Mouse (Mus musculus): ENCODE data around the gene Olfr777. TPM values are rescaled to one million over a fixed set of nuclear protein-coding genes. Genes with fewer than 3 reads are reported as not detected.
"Not testable (repeated sequence)": the region's sequence is repeated elsewhere in the genome, so short reads cannot be mapped to it uniquely, and the experiment has no call there.

Gene Olfr777
- not detected in 2 replicates for polyA plus RNA-seq (2015; fragmentation: Nextera tagmentation; extraction: Ambion mirVana)

DNA sequence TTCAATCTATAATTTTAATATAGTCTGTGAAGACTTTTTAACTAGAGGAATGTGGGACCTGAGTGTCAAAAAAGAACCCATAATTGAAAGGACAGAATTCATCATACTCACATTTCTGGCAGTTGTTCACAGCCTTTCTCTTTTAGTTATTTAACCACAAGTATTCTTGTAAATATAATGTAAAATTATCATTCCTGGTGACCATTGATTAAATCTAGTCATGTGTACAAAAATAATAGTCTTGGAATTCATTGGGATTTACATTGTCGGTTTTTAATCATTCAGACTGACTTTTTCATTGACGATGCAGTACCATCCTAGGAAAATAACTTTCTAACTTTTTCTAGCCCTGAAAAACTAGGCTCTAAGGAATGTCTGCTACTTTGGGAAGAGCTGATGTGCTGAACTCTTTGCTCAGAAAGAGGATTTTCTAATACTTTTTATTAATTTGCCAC lies at the start of gene Olfr777:
TSS of gene Olfr777 (minus strand) at position 405 of the 455 bp plus-strand sequence.
- WGBS, result 93% methylated on average over 2 of the region's 2 CpGs
- Histone ChIP-seq H3K4me2 (replicated peaks) (no peak within 1 kb of the TSS), H3K36me3 (no peaks in the 10 kb centered on the region), H3K9ac (replicated peaks) (no peak within 1 kb of the TSS), H3K4me3 (replicated peaks) (no peak within 1 kb of the TSS), H3K4me1 (replicated peaks) (no peaks in the 10 kb centered on the region), H3K27ac (no peak within 1 kb of the TSS), H3K27me3 (no peaks in the 10 kb centered on the region), H3K9me3 (no peaks in the 10 kb centered on the region)
- ATAC-seq, result no peak

GRCm38 (mm10) chr10:129317817-129318216 lies 46.5 kb upstream of the Olfr777 start, which contains the start of gene Olfr780:
Gene Olfr780, plus strand, starts transcription at chr10:129318117.
- Histone ChIP-seq H3K4me1 (replicated peaks) (no peaks in the 10 kb centered on the region), H3K27ac (no peak within 1 kb of the TSS), H3K9ac (replicated peaks) (no peak within 1 kb of the TSS), H3K4me3 (replicated peaks) (no peak within 1 kb of the TSS), H3K36me3 (no peaks in the 10 kb centered on the region), H3K4me2 (replicated peaks) (no peak within 1 kb of the TSS), H3K27me3 (no peaks in the 10 kb centered on the region), H3K9me3 (no peaks in the 10 kb centered on the region)
- no peak for ATAC-seq
- WGBS, result 93% methylated on average over 3 of the region's 3 CpGs

DNA sequence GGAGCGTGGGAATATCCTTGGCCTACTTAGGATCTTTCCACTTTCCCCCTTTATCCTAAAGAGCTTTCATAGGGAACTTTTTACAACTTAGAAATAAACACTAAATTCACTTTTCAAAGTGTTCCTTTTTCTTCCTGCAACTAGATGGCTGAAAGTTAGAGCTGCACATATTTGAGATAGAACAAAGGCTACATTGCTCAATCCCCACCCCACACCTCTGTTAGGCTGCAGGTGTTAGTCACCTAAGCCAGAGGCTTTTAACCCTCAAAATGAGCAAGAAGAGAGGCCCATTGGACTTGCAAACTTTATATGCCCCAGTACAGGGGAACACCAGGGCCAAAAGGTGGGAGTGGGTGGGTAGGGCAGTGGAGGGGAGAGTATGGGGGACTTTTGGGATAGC lies 42.2 kb upstream of the Olfr777 start:
- ATAC-seq; H3K4me3 ChIP-seq (replicated peaks); H3K27me3 ChIP-seq; H3K36me3 ChIP-seq; H3K27ac ChIP-seq; H3K4me2 ChIP-seq (replicated peaks); H3K9ac ChIP-seq (replicated peaks); H3K9me3 ChIP-seq; H3K4me1 ChIP-seq (replicated peaks): not testable (repeated sequence)
- WGBS, result no CpG with 5 or more reads among the region's 1 CpGs

DNA sequence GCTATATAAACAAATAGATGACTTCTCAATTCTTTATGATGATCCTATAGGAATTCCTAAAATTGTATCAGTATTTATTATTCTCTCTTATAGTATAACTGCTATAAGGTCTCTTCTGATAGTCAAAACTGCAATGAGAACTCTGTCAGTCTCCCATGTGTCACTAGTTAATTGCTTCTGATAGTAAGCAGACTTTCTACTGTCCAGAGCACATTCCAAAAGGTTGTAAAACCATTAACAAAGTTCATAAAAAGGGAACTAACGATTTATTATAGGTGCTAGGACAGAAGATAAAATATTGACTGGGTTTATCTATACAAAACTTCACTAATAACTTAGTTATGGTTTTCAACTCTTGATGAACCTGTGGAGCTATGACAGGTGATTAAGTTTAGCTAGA lies 41.7 kb upstream of the Olfr777 start:
- not testable (repeated sequence) for H3K27me3 ChIP-seq; H3K4me2 ChIP-seq (replicated peaks); H3K9me3 ChIP-seq; H3K36me3 ChIP-seq; H3K9ac ChIP-seq (replicated peaks); H3K27ac ChIP-seq; H3K4me1 ChIP-seq (replicated peaks); ATAC-seq; H3K4me3 ChIP-seq (replicated peaks)
- 63% methylated on average over 1 of the region's 1 CpGs for WGBS

DNA sequence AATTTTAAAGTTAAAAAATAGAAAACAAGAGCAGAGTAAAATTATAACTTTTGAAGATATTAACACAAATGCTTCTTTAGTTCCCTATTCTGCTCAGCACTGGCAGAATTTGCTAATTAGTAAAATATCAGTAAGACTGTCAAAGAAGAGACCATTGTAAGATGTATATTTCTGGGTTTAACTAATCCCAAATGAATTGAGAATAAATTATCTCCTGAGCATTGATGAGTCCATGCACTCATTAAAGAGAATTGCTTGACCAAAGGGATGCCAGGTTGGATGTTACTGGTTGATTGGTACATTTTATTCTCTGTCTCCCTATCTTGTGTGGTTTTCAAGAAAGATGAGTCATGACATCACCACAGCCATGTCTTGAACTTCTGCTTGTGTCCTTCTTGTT lies 12.5 kb downstream of the Olfr777 start, which contains the start of gene Olfr776:
TSS of gene Olfr776 (plus strand) at position 301 of the 400 bp plus-strand sequence.
- Histone ChIP-seq H3K36me3 (no peaks in the 10 kb centered on the region), H3K27me3 (no peaks in the 10 kb centered on the region), H3K4me3 (replicated peaks) (no peak within 1 kb of the TSS), H3K4me1 (replicated peaks) (no peaks in the 10 kb centered on the region), H3K9me3 (no peaks in the 10 kb centered on the region), H3K27ac (no peak within 1 kb of the TSS), H3K4me2 (replicated peaks) (no peak within 1 kb of the TSS), H3K9ac (replicated peaks) (no peak within 1 kb of the TSS)
- no peak for ATAC-seq

- Histone ChIP-seq H3K4me2 (replicated peaks) (no peak within 1 kb of the TSS), H3K27ac (no peak within 1 kb of the TSS), H3K9ac (replicated peaks) (no peak within 1 kb of the TSS), H3K9me3 (no peaks in the 10 kb centered on the region), H3K27me3 (no peaks in the 10 kb centered on the region), H3K4me3 (replicated peaks) (no peak within 1 kb of the TSS), H3K36me3 (no peaks in the 10 kb centered on the region), H3K4me1 (replicated peaks) (no peaks in the 10 kb centered on the region)
- no peak for ATAC-seq
- 76% methylated on average over 3 of the region's 3 CpGs for WGBS
Measured at GRCm38 (mm10) chr10:129248112-129248511, 23.2 kb downstream of the Olfr777 start, which contains the start of gene Olfr775. Gene Olfr775, plus strand, starts transcription at chr10:129248412.

DNA sequence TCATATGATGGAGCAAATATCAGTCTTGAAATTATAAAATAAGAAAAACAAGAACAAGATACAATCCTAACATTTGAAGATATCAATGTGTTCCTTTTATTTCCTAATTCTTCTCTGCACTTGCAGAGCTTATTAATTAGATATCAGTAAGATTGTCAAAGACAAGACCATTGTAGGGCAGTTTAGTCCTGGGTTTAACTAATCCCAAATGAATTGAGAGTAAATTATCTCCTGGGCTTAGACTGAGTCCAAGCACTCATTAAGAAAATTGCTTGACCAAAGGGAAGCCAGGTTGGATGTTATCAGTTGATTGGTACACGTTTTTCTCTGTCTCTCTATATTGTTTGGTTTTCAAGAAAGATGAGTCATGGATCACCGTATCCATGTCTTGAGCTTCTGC lies 35.4 kb downstream of the Olfr777 start, which contains the start of gene Olfr774:
TSS of gene Olfr774 (plus strand) at position 301 of the 400 bp plus-strand sequence.
- Histone ChIP-seq H3K4me1 (replicated peaks) (no peaks in the 10 kb centered on the region), H3K36me3 (no peaks in the 10 kb centered on the region), H3K4me2 (replicated peaks) (no peak within 1 kb of the TSS), H3K4me3 (replicated peaks) (no peak within 1 kb of the TSS), H3K27me3 (no peaks in the 10 kb centered on the region), H3K9ac (replicated peaks) (no peak within 1 kb of the TSS), H3K27ac (no peak within 1 kb of the TSS), H3K9me3 (no peaks in the 10 kb centered on the region)
- ATAC-seq, result no peak
- 71% methylated on average over 2 of the region's 2 CpGs for WGBS

GRCm38 (mm10) chr10:129230737-129231136 lies 40.5 kb downstream of the Olfr777 start:
- Histone ChIP-seq H3K4me3 (replicated peaks) (no peak overlapping the region), H3K27ac (no peak overlapping the region), H3K9ac (replicated peaks) (no peak overlapping the region), H3K9me3 (no peaks in the 10 kb centered on the region), H3K4me2 (replicated peaks) (no peak overlapping the region), H3K4me1 (replicated peaks) (no peaks in the 10 kb centered on the region), H3K27me3 (no peaks in the 10 kb centered on the region), H3K36me3 (no peaks in the 10 kb centered on the region)
- ATAC-seq, result no peak
- WGBS, result 93% methylated on average over 1 of the region's 1 CpGs

Other genes with a start within 250 kb of the Olfr777 start
- not detected in 2 replicates for gene Olfr764-ps1, start 231.6 kb downstream of the Olfr777 start, polyA plus RNA-seq (2015; fragmentation: Nextera tagmentation; extraction: Ambion mirVana)
- gene Olfr765, start 221.5 kb downstream of the Olfr777 start, polyA plus RNA-seq (2015; fragmentation: Nextera tagmentation; extraction: Ambion mirVana), result not detected in 2 replicates
- not detected in 2 replicates for gene Olfr766-ps1, start 202.5 kb downstream of the Olfr777 start, polyA plus RNA-seq (2015; fragmentation: Nextera tagmentation; extraction: Ambion mirVana)
- gene Olfr767, start 188.6 kb downstream of the Olfr777 start, polyA plus RNA-seq (2015; fragmentation: Nextera tagmentation; extraction: Ambion mirVana), result not detected in 2 replicates
- gene Olfr768, start 172.1 kb downstream of the Olfr777 start, polyA plus RNA-seq (2015; fragmentation: Nextera tagmentation; extraction: Ambion mirVana), result not detected in 2 replicates
- gene Olfr769, start 153.6 kb downstream of the Olfr777 start, polyA plus RNA-seq (2015; fragmentation: Nextera tagmentation; extraction: Ambion mirVana), result not detected in 2 replicates
- not detected in 2 replicates for gene Olfr770, start 132.5 kb downstream of the Olfr777 start, polyA plus RNA-seq (2015; fragmentation: Nextera tagmentation; extraction: Ambion mirVana)
- not detected in 2 replicates for gene Olfr771, start 106.7 kb downstream of the Olfr777 start, polyA plus RNA-seq (2015; fragmentation: Nextera tagmentation; extraction: Ambion mirVana)
- gene Olfr772, start 93.6 kb downstream of the Olfr777 start, polyA plus RNA-seq (2015; fragmentation: Nextera tagmentation; extraction: Ambion mirVana), result not detected in 2 replicates
- not detected in 2 replicates for gene Olfr773, start 84.1 kb downstream of the Olfr777 start, polyA plus RNA-seq (2015; fragmentation: Nextera tagmentation; extraction: Ambion mirVana)
- gene Olfr774, start 35.3 kb downstream of the Olfr777 start, polyA plus RNA-seq (2015; fragmentation: Nextera tagmentation; extraction: Ambion mirVana), result not detected in 2 replicates
- not detected in 2 replicates for gene Olfr775, start 23.1 kb downstream of the Olfr777 start, polyA plus RNA-seq (2015; fragmentation: Nextera tagmentation; extraction: Ambion mirVana)
- not detected in 2 replicates for gene Olfr776, start 12.4 kb downstream of the Olfr777 start, polyA plus RNA-seq (2015; fragmentation: Nextera tagmentation; extraction: Ambion mirVana)
- not detected in 2 replicates for gene Olfr780, start 46.6 kb upstream of the Olfr777 start, polyA plus RNA-seq (2015; fragmentation: Nextera tagmentation; extraction: Ambion mirVana)
- not detected in 2 replicates for gene Olfr781, start 57.4 kb upstream of the Olfr777 start, polyA plus RNA-seq (2015; fragmentation: Nextera tagmentation; extraction: Ambion mirVana)
- gene Olfr782, start 77.4 kb upstream of the Olfr777 start, polyA plus RNA-seq (2015; fragmentation: Nextera tagmentation; extraction: Ambion mirVana), result not detected in 2 replicates
- 0.08 TPM in 1 of 2 replicates, not detected in the other for gene Olfr784, start 112.6 kb upstream of the Olfr777 start, polyA plus RNA-seq (2015; fragmentation: Nextera tagmentation; extraction: Ambion mirVana)
- gene Olfr785, start 133.9 kb upstream of the Olfr777 start, polyA plus RNA-seq (2015; fragmentation: Nextera tagmentation; extraction: Ambion mirVana), result not detected in 2 replicates
- gene Olfr786, start 155.8 kb upstream of the Olfr777 start, polyA plus RNA-seq (2015; fragmentation: Nextera tagmentation; extraction: Ambion mirVana), result not detected in 2 replicates
- gene Olfr787, start 190.4 kb upstream of the Olfr777 start, polyA plus RNA-seq (2015; fragmentation: Nextera tagmentation; extraction: Ambion mirVana), result not detected in 2 replicates
- not detected in 2 replicates for gene Olfr788, start 199.5 kb upstream of the Olfr777 start, polyA plus RNA-seq (2015; fragmentation: Nextera tagmentation; extraction: Ambion mirVana)
- gene Olfr789, start 213.3 kb upstream of the Olfr777 start, polyA plus RNA-seq (2015; fragmentation: Nextera tagmentation; extraction: Ambion mirVana), result not detected in 2 replicates
- not detected in 2 replicates for gene Olfr790, start 227.0 kb upstream of the Olfr777 start, polyA plus RNA-seq (2015; fragmentation: Nextera tagmentation; extraction: Ambion mirVana)

All from midbrain, embryonic 13.5 days (tissue).